Mouse (Mus musculus): ENCODE measurements around the gene Rnf135.
"Not testable (repeated sequence)": the region's sequence is repeated elsewhere in the genome, so short reads cannot be mapped to it uniquely, and the experiment has no call there.

The Rnf135 gene

GRCm38 (mm10) chr11:80183705-80184255, at the start of gene Rnf135:
Gene Rnf135 (plus strand): TSS chr11:80183851.
- peak; percentile 79 for DNase-seq (ENCODE audit: low read depth, low spot score)

- DNase-seq (ENCODE audit: low read depth, low spot score) = no peak
These were observed 48.9 kb upstream of the Rnf135 start for GRCm38 (mm10) chr11:80134744-80135143.

GRCm38 (mm10) chr11:80135954-80136683, 47.5 kb upstream of the Rnf135 start:
- DNase-seq (ENCODE audit: low read depth, low spot score) = peak; percentile 32

- no peak for DNase-seq (ENCODE audit: low read depth, low spot score)
These were observed 46.9 kb upstream of the Rnf135 start for GRCm38 (mm10) chr11:80136786-80137185.

GRCm38 (mm10) chr11:80137773-80138172, 45.9 kb upstream of the Rnf135 start:
- no peak for DNase-seq (ENCODE audit: low read depth, low spot score)

GRCm38 (mm10) chr11:80141825-80142521, 41.7 kb upstream of the Rnf135 start, which contains the start of gene Tefm:
Gene Tefm (minus strand): TSS chr11:80142175.
- DNase-seq (ENCODE audit: low read depth, low spot score) = peak; percentile 84

GRCm38 (mm10) chr11:80142872-80143271, 40.8 kb upstream of the Rnf135 start:
- DNase-seq (ENCODE audit: low read depth, low spot score) = no peak

GRCm38 (mm10) chr11:80145787-80146275, 37.8 kb upstream of the Rnf135 start:
- no peak for DNase-seq (ENCODE audit: low read depth, low spot score)

- DNase-seq (ENCODE audit: low read depth, low spot score) = no peak
These were observed 35.9 kb upstream of the Rnf135 start for GRCm38 (mm10) chr11:80147748-80148147.

GRCm38 (mm10) chr11:80148313-80148712, 35.3 kb upstream of the Rnf135 start:
- DNase-seq (ENCODE audit: low read depth, low spot score) = no peak

GRCm38 (mm10) chr11:80148974-80149373, 34.7 kb upstream of the Rnf135 start:
- not testable (repeated sequence) for DNase-seq (ENCODE audit: low read depth, low spot score)

GRCm38 (mm10) chr11:80149412-80150023, 34.1 kb upstream of the Rnf135 start:
- no peak for DNase-seq (ENCODE audit: low read depth, low spot score)

GRCm38 (mm10) chr11:80150566-80150965, 33.1 kb upstream of the Rnf135 start:
- no peak for DNase-seq (ENCODE audit: low read depth, low spot score)

GRCm38 (mm10) chr11:80151541-80151940, 32.1 kb upstream of the Rnf135 start:
- no peak for DNase-seq (ENCODE audit: low read depth, low spot score)

GRCm38 (mm10) chr11:80152376-80152775, 31.3 kb upstream of the Rnf135 start:
- no peak for DNase-seq (ENCODE audit: low read depth, low spot score)

GRCm38 (mm10) chr11:80153857-80154495, 29.7 kb upstream of the Rnf135 start, which contains the start of gene Adap2:
Gene Adap2 (plus strand): TSS chr11:80154105.
- peak; percentile 84 for DNase-seq (ENCODE audit: low read depth, low spot score)

GRCm38 (mm10) chr11:80154501-80154900, 29.1 kb upstream of the Rnf135 start:
- no peak for DNase-seq (ENCODE audit: low read depth, low spot score)

- no peak for DNase-seq (ENCODE audit: low read depth, low spot score)
These were observed 28.1 kb upstream of the Rnf135 start for GRCm38 (mm10) chr11:80155541-80155940.

- no peak for DNase-seq (ENCODE audit: low read depth, low spot score)
These were observed 27.7 kb upstream of the Rnf135 start for GRCm38 (mm10) chr11:80155961-80156360.

- no peak for DNase-seq (ENCODE audit: low read depth, low spot score)
These were observed 26.8 kb upstream of the Rnf135 start for GRCm38 (mm10) chr11:80156841-80157240.

GRCm38 (mm10) chr11:80159018-80159417, 24.6 kb upstream of the Rnf135 start:
- no peak for DNase-seq (ENCODE audit: low read depth, low spot score)
